Mouse (Mus musculus): ENCODE data around the gene Trpv1.

GRCm38 (mm10) chr11:73201597-73201996 lies 32.5 kb upstream of the Trpv1 start:
- TF ChIP-seq POLR2A (IDR thresholded peaks at IDR 0.05; ENCODE audit: low read depth, low read length), result no peak
- TF ChIP-seq CTCF (IDR thresholded peaks at IDR 0.05; ENCODE audit: borderline replicate concordance, insufficient read depth, low read length), result no peak

Measured in embryonic fibroblast, embryonic 13.5 days (primary cell).